Mouse (Mus musculus): Measurements from ENCODE around the gene Snx13. TPM values are rescaled to one million over a fixed set of nuclear protein-coding genes. Genes with fewer than 3 reads are reported as not detected.

Snx13 gene
- 10 to 100 TPM; 61.1 to 67.2 TPM for total RNA-seq (2021)
- long read RNA-seq, experiment 1, full-length matches to known transcripts = 60 of 85 reads
- long read RNA-seq, experiment 1, partial matches to known transcripts = 6 of 85 reads
- long read RNA-seq, experiment 1, other reads (novel, unspliced or antisense) = 19 of 85 reads
- long read RNA-seq, experiment 2, full-length matches to known transcripts = 56 of 80 reads
- long read RNA-seq, experiment 2, partial matches to known transcripts = 1 of 80 reads
- long read RNA-seq, experiment 2, other reads (novel, unspliced or antisense) = 23 of 80 reads

GRCm38 (mm10) chr12:35046999-35047319, at the start of gene Snx13:
TSS of gene Snx13 (plus strand) at chr12:35047186.
- Histone ChIP-seq H3K4me3 (peak within 1 kb of the TSS; percentile 70), H3K27ac (peak within 1 kb of the TSS; percentile 98)
- intact Hi-C loops (cut with DNase I) = no loop called here
- TF ChIP-seq CTCF (IDR thresholded peaks at IDR 0.05) = no peak
- DNase-seq (ENCODE audit: extremely low spot score in 1 of 2, low spot score in 2 of 2) = peak; percentile 88 to 91

GRCm38 (mm10) chr12:34997597-34998182, 49.3 kb upstream of the Snx13 start:
- intact Hi-C loops (cut with DNase I) = no loop called here
- TF ChIP-seq CTCF (IDR thresholded peaks at IDR 0.05) = no peak
- DNase-seq (ENCODE audit: extremely low spot score in 1 of 2, low spot score in 2 of 2) = no peak

GRCm38 (mm10) chr12:34998778-34999467, 48.1 kb upstream of the Snx13 start:
- no peak for TF ChIP-seq CTCF (IDR thresholded peaks at IDR 0.05)
- intact Hi-C loops (cut with DNase I) = no loop called here

More at GRCm38 (mm10) chr12:34997597-34998182, 49.3 kb upstream of the Snx13 start:
- no peak overlapping the region for H3K4me3 ChIP-seq
- H3K27ac ChIP-seq = no peak overlapping the region

GRCm38 (mm10) chr12:35000323-35000722, 46.7 kb upstream of the Snx13 start:
- no peak for TF ChIP-seq CTCF (IDR thresholded peaks at IDR 0.05)

More at GRCm38 (mm10) chr12:34998778-34999467, 48.1 kb upstream of the Snx13 start:
- DNase-seq (ENCODE audit: extremely low spot score in 1 of 2, low spot score in 2 of 2) = no peak
- H3K4me3 ChIP-seq = no peak overlapping the region
- no peak overlapping the region for H3K27ac ChIP-seq

GRCm38 (mm10) chr12:35005748-35006147, 41.2 kb upstream of the Snx13 start:
- intact Hi-C loops (cut with DNase I) = no loop called here
- DNase-seq (ENCODE audit: extremely low spot score in 1 of 2, low spot score in 2 of 2) = no peak
- Histone ChIP-seq H3K27ac (no peak overlapping the region), H3K4me3 (no peak overlapping the region)
- TF ChIP-seq CTCF (IDR thresholded peaks at IDR 0.05) = no peak

More at GRCm38 (mm10) chr12:35000323-35000722, 46.7 kb upstream of the Snx13 start:
- Histone ChIP-seq H3K4me3 (no peak overlapping the region), H3K27ac (no peak overlapping the region)
- DNase-seq (ENCODE audit: extremely low spot score in 1 of 2, low spot score in 2 of 2) = no peak
- intact Hi-C loops (cut with DNase I) = no loop called here

- H3K4me3 ChIP-seq = no peak overlapping the region
- H3K27ac ChIP-seq = no peak overlapping the region
- DNase-seq (ENCODE audit: extremely low spot score in 1 of 2, low spot score in 2 of 2) = no peak
- intact Hi-C loops (cut with DNase I) = no loop called here
- TF ChIP-seq CTCF (IDR thresholded peaks at IDR 0.05) = no peak
These were observed 39.1 kb upstream of the Snx13 start for GRCm38 (mm10) chr12:35007851-35008250.

GRCm38 (mm10) chr12:35008340-35009137, 38.4 kb upstream of the Snx13 start:
- intact Hi-C loops (cut with DNase I) = no loop called here

GRCm38 (mm10) chr12:35011462-35011861, 35.5 kb upstream of the Snx13 start:
- no peak overlapping the region for H3K4me3 ChIP-seq
- DNase-seq (ENCODE audit: extremely low spot score in 1 of 2, low spot score in 2 of 2) = no peak
- intact Hi-C loops (cut with DNase I) = loop anchor here (10.0 kb wide), 2 partner anchors 557 to 1537 kb away; no protein-coding TSS in a partner anchor
- TF ChIP-seq CTCF (IDR thresholded peaks at IDR 0.05) = no peak
- no peak overlapping the region for H3K27ac ChIP-seq

More at GRCm38 (mm10) chr12:35008340-35009137, 38.4 kb upstream of the Snx13 start:
- Histone ChIP-seq H3K4me3 (no peak overlapping the region), H3K27ac (no peak overlapping the region)
- TF ChIP-seq CTCF (IDR thresholded peaks at IDR 0.05) = no peak
- peak in 1 of 2 experiments; percentile 28 for DNase-seq (ENCODE audit: extremely low spot score in 1 of 2, low spot score in 2 of 2)

- intact Hi-C loops (cut with DNase I) = loop anchor here (10.0 kb wide), 2 partner anchors 559 to 1539 kb away; no protein-coding TSS in a partner anchor
- DNase-seq (ENCODE audit: extremely low spot score in 1 of 2, low spot score in 2 of 2) = no peak
- TF ChIP-seq CTCF (IDR thresholded peaks at IDR 0.05) = no peak
- Histone ChIP-seq H3K4me3 (no peak overlapping the region), H3K27ac (no peak overlapping the region)
These were observed 33.0 kb upstream of the Snx13 start for GRCm38 (mm10) chr12:35013950-35014349.

- intact Hi-C loops (cut with DNase I) = loop anchor here (5.0 to 10.0 kb wide), 4 partner anchors 109 to 1541 kb away; no protein-coding TSS in a partner anchor
- TF ChIP-seq CTCF (IDR thresholded peaks at IDR 0.05) = peak; percentile 70
- Histone ChIP-seq H3K4me3 (no peak overlapping the region), H3K27ac (no peak overlapping the region)
- no peak for DNase-seq (ENCODE audit: extremely low spot score in 1 of 2, low spot score in 2 of 2)
These were observed 30.9 kb upstream of the Snx13 start for GRCm38 (mm10) chr12:35016056-35016455.

- TF ChIP-seq CTCF (IDR thresholded peaks at IDR 0.05) = no peak
- intact Hi-C loops (cut with DNase I) = loop anchor here (5.0 to 10.0 kb wide), 4 partner anchors 109 to 1542 kb away; no protein-coding TSS in a partner anchor
- DNase-seq (ENCODE audit: extremely low spot score in 1 of 2, low spot score in 2 of 2) = no peak
- Histone ChIP-seq H3K27ac (no peak overlapping the region), H3K4me3 (no peak overlapping the region)
These were observed 30.3 kb upstream of the Snx13 start for GRCm38 (mm10) chr12:35016481-35017250.
